Mouse (Mus musculus) E14TG2a.4 (cell line): Measurements from ENCODE around the gene Eng.

Source experiments
- H3K27me3 ChIP-seq: 2 replicates; pipeline ENCODE4 v1.6.1; 2014; ENCODE audit warnings: low read length, control low read depth; ENCODE audit not compliant: insufficient read depth
- H3K36me3 ChIP-seq: 2 replicates; pipeline ENCODE4 v1.6.1; 2014; ENCODE audit warnings: low read length, control low read depth; ENCODE audit not compliant: insufficient read depth
- H3K4me1 ChIP-seq: replicated peaks from 2 replicates; pipeline ENCODE4 v1.6.1; 2014; ENCODE audit warnings: low read depth, low read length, control low read depth
- H3K4me3 ChIP-seq: replicated peaks from 2 replicates; pipeline ENCODE4 v1.5.1; 2014; ENCODE audit warnings: mild to moderate bottlenecking, low read length
- H3K9me3 ChIP-seq: 2 replicates; pipeline ENCODE4 v1.6.1; 2014; ENCODE audit warnings: low read length, control low read depth
- CTCF ChIP-seq: conservative IDR thresholded peaks from 2 replicates; pipeline ENCODE4 v1.5.1; 2014; ENCODE audit warnings: low read length
- NANOG ChIP-seq: IDR thresholded peaks from 2 replicates; pipeline ENCODE4 v1.6.1; 2014; ENCODE audit warnings: borderline replicate concordance, low read length, mixed read lengths
- POU5F1 ChIP-seq: IDR thresholded peaks from 2 replicates; pipeline ENCODE4 v1.6.1; 2014; ENCODE audit warnings: low read length, borderline replicate concordance

The Eng gene

GRCm38 (mm10) chr2:32628044-32628550 is 18.3 kb upstream of the Eng start:
- Histone ChIP-seq H3K9me3 (no peaks in the 10 kb centered on the region), H3K27me3 (no peaks in the 10 kb centered on the region), H3K4me1 (peaks cover 90% of the 10 kb centered on the region), H3K4me3 (peak overlapping the region; percentile 78), H3K36me3 (peaks cover 27% of the 10 kb centered on the region)
- TF ChIP-seq POU5F1 (no peak), NANOG (no peak), CTCF (no peak)

GRCm38 (mm10) chr2:32628729-32629128 is 17.7 kb upstream of the Eng start:
- Histone ChIP-seq H3K36me3 (peaks cover 33% of the 10 kb centered on the region), H3K4me3 (peak overlapping the region; percentile 78), H3K4me1 (peaks cover 96% of the 10 kb centered on the region), H3K9me3 (no peaks in the 10 kb centered on the region), H3K27me3 (no peaks in the 10 kb centered on the region)
- no peak for TF ChIP-seq CTCF
- TF ChIP-seq NANOG = no peak
- TF ChIP-seq POU5F1 = no peak

- Histone ChIP-seq H3K27me3 (no peaks in the 10 kb centered on the region), H3K4me3 (peak overlapping the region; percentile 78), H3K4me1 (peaks cover 92% of the 10 kb centered on the region), H3K9me3 (no peaks in the 10 kb centered on the region), H3K36me3 (peaks cover 40% of the 10 kb centered on the region)
- TF ChIP-seq NANOG (no peak), CTCF (no peak), POU5F1 (no peak)
Measured at GRCm38 (mm10) chr2:32629276-32629976, 17.0 kb upstream of the Eng start.

- TF ChIP-seq POU5F1 (no peak), NANOG (no peak), CTCF (no peak)
- Histone ChIP-seq H3K4me3 (peak overlapping the region; percentile 78), H3K9me3 (no peaks in the 10 kb centered on the region), H3K36me3 (peaks cover 46% of the 10 kb centered on the region), H3K4me1 (peaks cover 85% of the 10 kb centered on the region), H3K27me3 (no peaks in the 10 kb centered on the region)
Measured at GRCm38 (mm10) chr2:32630036-32630435, 16.4 kb upstream of the Eng start.

GRCm38 (mm10) chr2:32631046-32631445 is 15.3 kb upstream of the Eng start:
- Histone ChIP-seq H3K27me3 (no peaks in the 10 kb centered on the region), H3K36me3 (peaks cover 53% of the 10 kb centered on the region), H3K4me1 (peaks cover 75% of the 10 kb centered on the region), H3K9me3 (no peaks in the 10 kb centered on the region), H3K4me3 (peak overlapping the region; percentile 78)
- TF ChIP-seq POU5F1 = no peak
- TF ChIP-seq CTCF = no peak
- TF ChIP-seq NANOG = no peak

- peak; percentile 79 for TF ChIP-seq CTCF
- TF ChIP-seq NANOG = no peak
- no peak for TF ChIP-seq POU5F1
- Histone ChIP-seq H3K4me1 (peaks cover 71% of the 10 kb centered on the region), H3K36me3 (peaks cover 55% of the 10 kb centered on the region), H3K9me3 (no peaks in the 10 kb centered on the region), H3K4me3 (0 out of 2 replicates have a peak overlapping the region, but pooled peaks have one; percentile 78), H3K27me3 (no peaks in the 10 kb centered on the region)
Measured at GRCm38 (mm10) chr2:32631737-32632394, 14.5 kb upstream of the Eng start.

GRCm38 (mm10) chr2:32633660-32634059 is 12.7 kb upstream of the Eng start:
- TF ChIP-seq CTCF = no peak
- TF ChIP-seq POU5F1 = no peak
- no peaks in the 10 kb centered on the region for H3K27me3 ChIP-seq

GRCm38 (mm10) chr2:32634277-32635105 is 11.9 kb upstream of the Eng start:
- H3K36me3 ChIP-seq = peaks cover 58% of the 10 kb centered on the region
- H3K4me1 ChIP-seq = peaks cover 58% of the 10 kb centered on the region
- H3K4me3 ChIP-seq = no peak overlapping the region
- H3K9me3 ChIP-seq = no peaks in the 10 kb centered on the region
- TF ChIP-seq NANOG (no peak), CTCF (no peak), POU5F1 (no peak)
- no peaks in the 10 kb centered on the region for H3K27me3 ChIP-seq

More at GRCm38 (mm10) chr2:32633660-32634059, 12.7 kb upstream of the Eng start:
- peaks cover 58% of the 10 kb centered on the region for H3K36me3 ChIP-seq
- H3K4me3 ChIP-seq = no peak overlapping the region
- peaks cover 66% of the 10 kb centered on the region for H3K4me1 ChIP-seq
- H3K9me3 ChIP-seq = no peaks in the 10 kb centered on the region
